Mouse (Mus musculus) neural tube, embryonic 14.5 days (tissue): ENCODE measurements at regions not wholly inside any gene's neighbourhood (a gene's known extent, or its start where the extent isn't known, plus 50 kb on each side); places are given as distances from the start of the nearest gene placed in this dataset.
A peak's percentile ranks its signal among the peaks of the same experiment; 100 is the strongest.

Source experiments
- ATAC-seq: fragments of 200-750 bp; cut with Nextera tagmentation; 2 replicates; pipeline ENCODE4 v1.8.0; 2017; ENCODE audit warnings: low read depth, mild to moderate bottlenecking, moderate TSS enrichment, moderate library complexity
- H3K27ac ChIP-seq: fragments of 300-500 bp; sonication (generic); 2 replicates; pipeline ENCODE4 v1.5.1; 2014; ENCODE audit warnings: low read depth, mild to moderate bottlenecking, control low read depth, low read length, moderate library complexity, mixed read lengths
- H3K27me3 ChIP-seq: fragments of 300-500 bp; sonication (generic); 2 replicates; pipeline ENCODE4 v1.6.1; 2014; ENCODE audit warnings: low read length; ENCODE audit not compliant: control insufficient read depth, insufficient read depth
- H3K36me3 ChIP-seq: fragments of 300-500 bp; sonication (generic); 2 replicates; pipeline ENCODE4 v1.6.1; 2014; ENCODE audit warnings: low read length, mixed read lengths; ENCODE audit not compliant: control insufficient read depth, insufficient read depth
- H3K4me1 ChIP-seq: fragments of 300-500 bp; sonication (generic); 2 replicates; pipeline ENCODE4 v1.6.1; 2014; ENCODE audit warnings: low read length; ENCODE audit not compliant: control insufficient read depth, insufficient read depth
- H3K4me2 ChIP-seq: fragments of 300-500 bp; sonication (generic); 2 replicates; pipeline ENCODE4 v1.6.1; 2014; ENCODE audit warnings: mild to moderate bottlenecking, low read depth, low read length, control low read depth
- H3K4me3 ChIP-seq: fragments of 300-500 bp; sonication (generic); 2 replicates; pipeline ENCODE4 v1.5.1; 2014; ENCODE audit warnings: low read depth, low read length, control low read depth, mixed read lengths
- H3K9ac ChIP-seq: fragments of 300-500 bp; sonication (generic); replicated peaks from 2 replicates; pipeline ENCODE4 v1.6.1; 2014; ENCODE audit warnings: low read depth, mild to moderate bottlenecking, control low read depth, low read length, mixed read lengths
- H3K9me3 ChIP-seq: fragments of 300-500 bp; sonication (generic); 2 replicates; pipeline ENCODE4 v1.6.1; 2016; ENCODE audit warnings: low read length; ENCODE audit not compliant: control insufficient read depth
- WGBS: fragments of 180-500 bp; shearing (Covaris S2); extraction: QIAGEN DNeasy Blood & Tissue Kit; methylation state at CpG from one replicate; pipeline ENCODE4 v1.1.7; 2014; 5-methylcytosine and 5-hydroxymethylcytosine counted together

- Histone ChIP-seq H3K9me3 (no peaks in the 10 kb centered on the region), H3K4me3 (no peak overlapping the region), H3K9ac (no peak overlapping the region), H3K4me2 (no peak overlapping the region), H3K36me3 (no peaks in the 10 kb centered on the region), H3K4me1 (no peaks in the 10 kb centered on the region), H3K27me3 (no peaks in the 10 kb centered on the region), H3K27ac (no peak overlapping the region)
- 77% methylated on average over 6 of the region's 6 CpGs for WGBS
- no peak for ATAC-seq
Observed at GRCm38 (mm10) chr8:92258258-92258657, 99.2 kb upstream of the Irx5 start.

- Histone ChIP-seq H3K27me3 (no peaks in the 10 kb centered on the region), H3K9me3 (no peaks in the 10 kb centered on the region), H3K4me3 (no peak overlapping the region), H3K4me2 (no peak overlapping the region), H3K27ac (no peak overlapping the region), H3K9ac (no peak overlapping the region), H3K36me3 (no peaks in the 10 kb centered on the region), H3K4me1 (no peaks in the 10 kb centered on the region)
- no peak for ATAC-seq
- WGBS: 69% methylated on average over 8 of the region's 8 CpGs
Observed at GRCm38 (mm10) chr8:92252597-92253375, 104.6 kb upstream of the Irx5 start.

GRCm38 (mm10) chr8:92246301-92246700, 111.1 kb upstream of the Irx5 start:
- no peaks in the 10 kb centered on the region for H3K27me3 ChIP-seq
- no peaks in the 10 kb centered on the region for H3K36me3 ChIP-seq
- H3K9me3 ChIP-seq: no peaks in the 10 kb centered on the region

GRCm38 (mm10) chr8:92240686-92241275, 116.6 kb upstream of the Irx5 start:
- H3K36me3 ChIP-seq: no peaks in the 10 kb centered on the region
- no peak for ATAC-seq
- no peaks in the 10 kb centered on the region for H3K27me3 ChIP-seq
- H3K27ac ChIP-seq: no peak overlapping the region
- no peak overlapping the region for H3K4me2 ChIP-seq
- no peak overlapping the region for H3K9ac ChIP-seq
- no peaks in the 10 kb centered on the region for H3K4me1 ChIP-seq
- no peak overlapping the region for H3K4me3 ChIP-seq
- no peaks in the 10 kb centered on the region for H3K9me3 ChIP-seq
- WGBS: 79% methylated on average over 13 of the region's 13 CpGs

More at GRCm38 (mm10) chr8:92246301-92246700, 111.1 kb upstream of the Irx5 start:
- ATAC-seq: no peak
- 79% methylated on average over 4 of the region's 4 CpGs for WGBS
- H3K4me1 ChIP-seq: no peaks in the 10 kb centered on the region
- H3K27ac ChIP-seq: no peak overlapping the region
- no peak overlapping the region for H3K4me3 ChIP-seq
- no peak overlapping the region for H3K4me2 ChIP-seq
- no peak overlapping the region for H3K9ac ChIP-seq

GRCm38 (mm10) chr8:92231326-92232225, 125.8 kb upstream of the Irx5 start:
- Histone ChIP-seq H3K4me3 (no peak overlapping the region), H3K9me3 (no peaks in the 10 kb centered on the region), H3K9ac (no peak overlapping the region; the same call in 1 of the 2 replicates), H3K27me3 (no peaks in the 10 kb centered on the region), H3K4me1 (peaks cover 8% of the 10 kb centered on the region; the same call in 1 of the 2 replicates), H3K27ac (no peak overlapping the region), H3K36me3 (no peaks in the 10 kb centered on the region), H3K4me2 (peak overlapping the region; percentile 29; the same call in 1 of the 2 replicates)
- peak; percentile 46; the same call in 1 of the 2 replicates for ATAC-seq
- WGBS: 41% methylated on average over 23 of the region's 23 CpGs

GRCm38 (mm10) chr8:92229526-92229925, 127.9 kb upstream of the Irx5 start:
- Histone ChIP-seq H3K27me3 (no peaks in the 10 kb centered on the region), H3K9ac (no peak overlapping the region), H3K4me1 (peaks cover 8% of the 10 kb centered on the region; the same call in 1 of the 2 replicates), H3K4me3 (no peak overlapping the region), H3K9me3 (no peaks in the 10 kb centered on the region), H3K36me3 (no peaks in the 10 kb centered on the region), H3K4me2 (no peak overlapping the region), H3K27ac (no peak overlapping the region)
- 94% methylated on average over 2 of the region's 2 CpGs for WGBS
- ATAC-seq: no peak

- H3K4me3 ChIP-seq: no peak overlapping the region
- ATAC-seq: no peak
- H3K4me2 ChIP-seq: no peak overlapping the region
- no peak overlapping the region for H3K27ac ChIP-seq
- H3K4me1 ChIP-seq: no peaks in the 10 kb centered on the region
- H3K36me3 ChIP-seq: no peaks in the 10 kb centered on the region
- 91% methylated on average over 3 of the region's 3 CpGs for WGBS
- H3K9me3 ChIP-seq: no peaks in the 10 kb centered on the region
- H3K9ac ChIP-seq: no peak overlapping the region
- no peaks in the 10 kb centered on the region for H3K27me3 ChIP-seq
Observed at GRCm38 (mm10) chr8:92224929-92225328, 132.5 kb upstream of the Irx5 start.

- Histone ChIP-seq H3K27ac (no peak overlapping the region), H3K4me1 (no peaks in the 10 kb centered on the region)
Observed at GRCm38 (mm10) chr8:92222992-92223391, 134.4 kb upstream of the Irx5 start.

More at GRCm38 (mm10) chr8:92222992-92223391, 134.4 kb upstream of the Irx5 start:
- H3K9ac ChIP-seq: no peak overlapping the region
- WGBS: 57% methylated on average over 3 of the region's 3 CpGs
- H3K36me3 ChIP-seq: no peaks in the 10 kb centered on the region
- H3K27me3 ChIP-seq: no peaks in the 10 kb centered on the region
- no peak for ATAC-seq
- H3K9me3 ChIP-seq: no peaks in the 10 kb centered on the region
- no peak overlapping the region for H3K4me2 ChIP-seq
- no peak overlapping the region for H3K4me3 ChIP-seq
